Mouse (Mus musculus): ENCODE measurements at regions not wholly inside any gene's neighbourhood (a gene's known extent, or its start where the extent isn't known, plus 50 kb on each side); places are given as distances from the start of the nearest gene placed in this dataset.

GRCm38 (mm10) chr5:53329591-53329990, 62.7 kb downstream of the Smim20 start:
- DNase-seq: no peak
- TF ChIP-seq CTCF (IDR thresholded peaks at IDR 0.05): no peak
- Histone ChIP-seq H3K27ac (no peak overlapping the region), H3K4me3 (no peak overlapping the region)
- intact Hi-C loops (cut with DNase I): no loop called here

GRCm38 (mm10) chr5:53336704-53337103, 69.8 kb downstream of the Smim20 start:
- TF ChIP-seq CTCF (IDR thresholded peaks at IDR 0.05): no peak
- no peak for DNase-seq
- H3K4me3 ChIP-seq: no peak overlapping the region
- no peak overlapping the region for H3K27ac ChIP-seq
- intact Hi-C loops (cut with DNase I): loop anchor here (5.0 kb wide), 1 partner anchor 306 kb away; no protein-coding TSS in a partner anchor

GRCm38 (mm10) chr5:53337816-53338215, 70.9 kb downstream of the Smim20 start:
- no peak overlapping the region for H3K4me3 ChIP-seq
- no peak for DNase-seq
- TF ChIP-seq CTCF (IDR thresholded peaks at IDR 0.05): no peak
- no peak overlapping the region for H3K27ac ChIP-seq
- intact Hi-C loops (cut with DNase I): loop anchor here (5.0 kb wide), 1 partner anchor 304 kb away; no protein-coding TSS in a partner anchor

GRCm38 (mm10) chr5:53345164-53345563, 78.3 kb downstream of the Smim20 start:
- DNase-seq: no peak
- intact Hi-C loops (cut with DNase I): no loop called here
- Histone ChIP-seq H3K27ac (peak overlapping the region; percentile 91), H3K4me3 (no peak overlapping the region)
- TF ChIP-seq CTCF (IDR thresholded peaks at IDR 0.05): no peak

- peak; percentile 86 for DNase-seq
- intact Hi-C loops (cut with DNase I): no loop called here
- H3K4me3 ChIP-seq: no peak overlapping the region
- H3K27ac ChIP-seq: peak overlapping the region; percentile 91
- TF ChIP-seq CTCF (IDR thresholded peaks at IDR 0.05): no peak
These were observed 79.1 kb downstream of the Smim20 start for GRCm38 (mm10) chr5:53346028-53346427.

- intact Hi-C loops (cut with DNase I): no loop called here
- H3K27ac ChIP-seq: peak overlapping the region; percentile 91
- H3K4me3 ChIP-seq: no peak overlapping the region
- DNase-seq: peak; percentile 49
- TF ChIP-seq CTCF (IDR thresholded peaks at IDR 0.05): no peak
These were observed 79.9 kb downstream of the Smim20 start for GRCm38 (mm10) chr5:53346756-53347155.

- no peak for DNase-seq
- H3K4me3 ChIP-seq: no peak overlapping the region
- H3K27ac ChIP-seq: no peak overlapping the region
- no peak for TF ChIP-seq CTCF (IDR thresholded peaks at IDR 0.05)
- intact Hi-C loops (cut with DNase I): no loop called here
These were observed 86.0 kb downstream of the Smim20 start for GRCm38 (mm10) chr5:53352852-53353251.

- Histone ChIP-seq H3K27ac (no peak overlapping the region), H3K4me3 (no peak overlapping the region)
- no peak for DNase-seq
- no peak for TF ChIP-seq CTCF (IDR thresholded peaks at IDR 0.05)
- intact Hi-C loops (cut with DNase I): loop anchor here (2.0 kb wide), 1 partner anchor 241 kb away; no protein-coding TSS in a partner anchor
These were observed 87.4 kb downstream of the Smim20 start for GRCm38 (mm10) chr5:53354296-53354695.

- no peak; the same call in none of the 2 replicates for TF ChIP-seq CTCF (IDR thresholded peaks at IDR 0.05)
- intact Hi-C loops (cut with DNase I): loop anchor here (1.0 to 5.0 kb wide), 3 partner anchors 240 to 317 kb away; no protein-coding TSS in a partner anchor
- H3K27ac ChIP-seq: no peak overlapping the region
- H3K4me3 ChIP-seq: 0 out of 2 replicates have a peak overlapping the region, but pooled peaks have one; percentile 4
- peak; percentile 86 for DNase-seq
These were observed 88.2 kb downstream of the Smim20 start for GRCm38 (mm10) chr5:53355069-53355468.

- intact Hi-C loops (cut with DNase I): loop anchor here (5.0 kb wide), 1 partner anchor 280 kb away; no protein-coding TSS in a partner anchor
- TF ChIP-seq CTCF (IDR thresholded peaks at IDR 0.05): no peak
- DNase-seq: no peak
- no peak overlapping the region for H3K4me3 ChIP-seq
- peak overlapping the region; percentile 38; the same call in 1 of the 2 replicates for H3K27ac ChIP-seq
These were observed 90.3 kb downstream of the Smim20 start for GRCm38 (mm10) chr5:53357086-53357608.

- H3K4me3 ChIP-seq: no peak overlapping the region
- no peak for DNase-seq
- intact Hi-C loops (cut with DNase I): loop anchor here (5.0 kb wide), 1 partner anchor 279 kb away; no protein-coding TSS in a partner anchor
- no peak for TF ChIP-seq CTCF (IDR thresholded peaks at IDR 0.05)
- H3K27ac ChIP-seq: no peak overlapping the region
These were observed 91.3 kb downstream of the Smim20 start for GRCm38 (mm10) chr5:53358181-53358580.

GRCm38 (mm10) chr5:53359887-53360286, 93.0 kb downstream of the Smim20 start:
- intact Hi-C loops (cut with DNase I): loop anchor here (5.0 kb wide), 1 partner anchor 277 kb away; no protein-coding TSS in a partner anchor
- DNase-seq: no peak
- Histone ChIP-seq H3K27ac (peak overlapping the region; percentile 57), H3K4me3 (no peak overlapping the region)
- TF ChIP-seq CTCF (IDR thresholded peaks at IDR 0.05): no peak

GRCm38 (mm10) chr5:53361295-53361694, 94.4 kb downstream of the Smim20 start:
- TF ChIP-seq CTCF (IDR thresholded peaks at IDR 0.05): no peak
- no peak for DNase-seq
- intact Hi-C loops (cut with DNase I): no loop called here
- H3K27ac ChIP-seq: 0 out of 2 replicates have a peak overlapping the region, but pooled peaks have one; percentile 8
- no peak overlapping the region for H3K4me3 ChIP-seq

- DNase-seq: no peak
- intact Hi-C loops (cut with DNase I): no loop called here
- TF ChIP-seq CTCF (IDR thresholded peaks at IDR 0.05): no peak
- H3K27ac ChIP-seq: no peak overlapping the region
- H3K4me3 ChIP-seq: no peak overlapping the region
These were observed 97.0 kb downstream of the Smim20 start for GRCm38 (mm10) chr5:53363898-53364297.

All from gastrocnemius, adult 2 months (tissue).